Mouse (Mus musculus) granulocyte monocyte progenitor cell, adult 5-6 weeks (primary cell): Measurements from ENCODE around the gene Gm21117. TPM values are rescaled to one million over a fixed set of nuclear protein-coding genes. Genes with fewer than 3 reads are reported as not detected.
"Not testable (repeated sequence)": the region's sequence is repeated elsewhere in the genome, so short reads cannot be mapped to it uniquely, and the experiment has no call there.

Experiments
- ATAC-seq: replicated peaks from 2 replicates; pipeline ENCODE4 v1.8.0; 2016; ENCODE audit warnings: mild to moderate bottlenecking, moderate TSS enrichment, inconsistent platforms; ENCODE audit not compliant: poor library complexity, severe bottlenecking
- total RNA-seq, 2 experiments: library from RNA; stranded (forward) in 1 of 2; stranded (reverse) in 1 of 2; fragments of 200-712, 200-1000 nt in 1 of 2; fragments of >200 nt in 1 of 2; fragmentation: Nextera tagmentation in 1 of 2; gene quantifications; 2 replicates each; pipeline ENCODE4 v1.2.3; 2014 to 2017

The Gm21117 gene
- not detected in 2 replicates for total RNA-seq (2014; fragmentation: Nextera tagmentation)
- total RNA-seq (2017) = not detected in 2 replicates

GRCm38 (mm10) chrY:51124920-51125319 is at the start of gene Gm21117:
Gene Gm21117 (plus strand): TSS chrY:51125220.
- ATAC-seq = not testable (repeated sequence)
